Comparison of ENCODE assay signal across 16 mouse cellular contexts in the genomic region with DNA sequence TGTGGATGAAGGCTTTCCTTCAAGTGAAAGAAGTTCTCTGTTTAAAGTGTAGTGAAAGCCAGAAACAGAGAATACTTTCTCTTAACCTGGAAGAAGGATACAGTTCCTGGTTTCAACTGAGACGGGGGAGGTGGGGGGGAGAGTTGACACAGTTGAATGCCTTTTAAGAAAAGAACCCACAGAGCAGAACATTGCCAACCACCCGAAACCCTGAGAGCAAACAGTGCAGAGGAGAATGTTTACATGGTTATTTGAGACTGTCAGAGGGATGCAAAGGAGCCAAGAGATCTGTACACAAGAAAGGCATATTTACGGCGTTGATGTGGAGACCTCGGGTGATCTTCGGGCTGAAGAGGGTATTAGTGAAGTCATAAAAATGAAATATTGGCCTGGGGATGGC.
DNase-seq lines count a peak whose midpoint lies in the region; ATAC-seq and TF ChIP-seq lines count a peak whose summit lies in the region.
"Had no signal": no experiment of that assay in that cellular context is flagged by ENCODE, and none has a peak within 500 bp of the region (broad histone marks: within the 10 kb centered on the region; RNA-seq: fewer than 3 reads in every experiment).

No protein-coding gene starts in this region.

- no peak overlapping the region for H3K9ac ChIP-seq in forebrain, embryonic 16.5 days (replicated peaks; ENCODE audit: low read depth, low read length)
- H3K9ac ChIP-seq in forebrain, embryonic 11.5 days (ENCODE audit: low read length): no peak overlapping the region
- no peak overlapping the region for H3K9ac ChIP-seq in lung, embryonic 14.5 days
- H3K9ac ChIP-seq: embryonic facial prominence, embryonic 13.5 days; forebrain, embryonic 15.5 days; midbrain, embryonic 15.5 days had no signal

- ATAC-seq in forebrain, embryonic 16.5 days: peak; percentile 24; the same call in 1 of the 2 replicates
- ATAC-seq in forebrain, embryonic 11.5 days (replicated peaks; ENCODE audit: low FRiP score): no peak
- ATAC-seq in lung, embryonic 14.5 days (ENCODE audit: insufficient read depth): peak; percentile 69
- ATAC-seq: activated CD4-positive, CD25-positive, alpha-beta regulatory T cell, adult 4 months; forebrain, embryonic 15.5 days; midbrain, embryonic 15.5 days had no signal

- H3K27ac ChIP-seq in forebrain, embryonic 16.5 days (ENCODE audit: low read length): no peak overlapping the region
- H3K27ac ChIP-seq in forebrain, embryonic 11.5 days (ENCODE audit: low read depth, low read length): no peak overlapping the region
- no peak overlapping the region for H3K27ac ChIP-seq in lung, embryonic 14.5 days (ENCODE audit: low read depth)
- H3K27ac ChIP-seq: forebrain, embryonic 15.5 days; heart, embryonic 10.5 days; midbrain, embryonic 15.5 days had no signal

- H3K4me1 ChIP-seq in forebrain, embryonic 16.5 days (replicated peaks; ENCODE audit: control insufficient read depth, insufficient read depth, low read length): peaks cover 5% of the 10 kb centered on the region
- H3K4me1 ChIP-seq in forebrain, embryonic 11.5 days (replicated peaks; ENCODE audit: control insufficient read depth, insufficient read depth, low read length): no peaks in the 10 kb centered on the region
- no peaks in the 10 kb centered on the region for H3K4me1 ChIP-seq in lung, embryonic 14.5 days (ENCODE audit: insufficient read depth)
- H3K4me1 ChIP-seq: forebrain, embryonic 15.5 days; midbrain, embryonic 15.5 days had no signal

- 41% methylated on average over 6 of the region's 6 CpGs for WGBS in forebrain, embryonic 16.5 days
- WGBS in forebrain, embryonic 11.5 days: 41% methylated on average over 6 of the region's 6 CpGs
- WGBS in lung, embryonic 14.5 days: 58% methylated on average over 6 of the region's 6 CpGs

- DNase-seq in forebrain, embryonic 11.5 days (ENCODE audit: low spot score): no peak
- no peak for DNase-seq in lung, embryonic 14.5 days
- DNase-seq in lung, postnatal 14 days: no peak
- DNase-seq in embryo, embryonic 10.5 days (ENCODE audit: low spot score): peak; percentile 52
- DNase-seq in mesoderm, embryonic 11.5 days (ENCODE audit: low read depth, low spot score): peak; percentile 49
- no peak for DNase-seq in heart, adult 9 months (ENCODE audit: low spot score in 2 of 2)
- no peak for DNase-seq in layer of hippocampus, adult 18-20 months (ENCODE audit: low spot score in 2 of 2)
- DNase-seq: B cell, adult 2 months; gastrocnemius, postnatal 10 days; thymus, postnatal 36 days had no signal

- H3K4me2 ChIP-seq in forebrain, embryonic 16.5 days (ENCODE audit: low read length): no peak overlapping the region
- no peak overlapping the region for H3K4me2 ChIP-seq in forebrain, embryonic 11.5 days (ENCODE audit: low read depth, low read length, severe bottlenecking)
- H3K4me2 ChIP-seq in lung, embryonic 14.5 days: no peak overlapping the region
- H3K4me2 ChIP-seq: embryonic facial prominence, embryonic 13.5 days; forebrain, embryonic 15.5 days; midbrain, embryonic 15.5 days had no signal

- no peak for TF ChIP-seq CTCF in lung, embryonic 14.5 days (IDR thresholded peaks at IDR 0.05; ENCODE audit: low read depth)

- no peaks in the 10 kb centered on the region for H3K9me3 ChIP-seq in forebrain, embryonic 16.5 days (ENCODE audit: control insufficient read depth, low read length)
- no peaks in the 10 kb centered on the region for H3K9me3 ChIP-seq in forebrain, embryonic 11.5 days (ENCODE audit: control insufficient read depth, low read length)
- H3K9me3 ChIP-seq in lung, embryonic 14.5 days (ENCODE audit: low read depth, low read length): no peaks in the 10 kb centered on the region
- H3K9me3 ChIP-seq: embryonic facial prominence, embryonic 13.5 days; forebrain, embryonic 15.5 days; heart, embryonic 10.5 days; midbrain, embryonic 15.5 days had no signal

- H3K27me3 ChIP-seq in forebrain, embryonic 16.5 days (replicated peaks; ENCODE audit: control insufficient read depth, insufficient read depth, low read length): no peaks in the 10 kb centered on the region
- H3K27me3 ChIP-seq in forebrain, embryonic 11.5 days (ENCODE audit: control insufficient read depth, insufficient read depth, low read length): no peaks in the 10 kb centered on the region
- no peaks in the 10 kb centered on the region for H3K27me3 ChIP-seq in lung, embryonic 14.5 days (ENCODE audit: insufficient read depth, low read length)
- H3K27me3 ChIP-seq: embryonic facial prominence, embryonic 13.5 days; forebrain, embryonic 15.5 days; midbrain, embryonic 15.5 days had no signal

- peaks cover 3% of the 10 kb centered on the region; the same call in 1 of the 2 replicates for H3K36me3 ChIP-seq in forebrain, embryonic 16.5 days (ENCODE audit: control insufficient read depth, insufficient read depth)
- no peaks in the 10 kb centered on the region for H3K36me3 ChIP-seq in forebrain, embryonic 11.5 days (ENCODE audit: control insufficient read depth, insufficient read depth, low read length)
- H3K36me3 ChIP-seq in lung, embryonic 14.5 days (ENCODE audit: insufficient read depth): peaks cover 3% of the 10 kb centered on the region; the same call in 1 of the 2 replicates

- H3K4me3 ChIP-seq in forebrain, embryonic 16.5 days (replicated peaks; ENCODE audit: low read length): no peak overlapping the region
- H3K4me3 ChIP-seq in forebrain, embryonic 11.5 days (ENCODE audit: low read depth, low read length): no peak overlapping the region
- no peak overlapping the region for H3K4me3 ChIP-seq in lung, embryonic 14.5 days (ENCODE audit: low read depth, low read length)
- H3K4me3 ChIP-seq: embryonic facial prominence, embryonic 13.5 days; forebrain, embryonic 15.5 days; heart, embryonic 10.5 days; midbrain, embryonic 15.5 days had no signal

Comparison
In these comparisons a context has a peak if more than half of its experiments do, and no peak if none do; other contexts are left out.
1. DNase-seq: peak in embryo, embryonic 10.5 days (single experiment) and mesoderm, embryonic 11.5 days (single experiment); none in forebrain, embryonic 11.5 days (single experiment), lung, embryonic 14.5 days (single experiment), lung, postnatal 14 days (single experiment), heart, adult 9 months (0 of 2) and layer of hippocampus, adult 18-20 months (0 of 2).